Mouse (Mus musculus) gastrocnemius, postnatal 25 days (tissue): ENCODE data around the gene Ociad1. TPM values are rescaled to one million over a fixed set of nuclear protein-coding genes. Genes with fewer than 3 reads are reported as not detected.
"Not testable (repeated sequence)": the region's sequence is repeated elsewhere in the genome, so short reads cannot be mapped to it uniquely, and the experiment has no call there.

Experiments used
- DNase-seq: peaks from one replicate; pipeline ENCODE4 v3.0.0; 2022
- total RNA-seq, 2 experiments: library from RNA; stranded (reverse); gene quantifications; 1 replicate in 1 of 2; 2 replicates in 1 of 2; pipeline ENCODE4 v1.2.3; 2021

The Ociad1 gene
- total RNA-seq, 2 experiments from 2014 or later = 137 TPM

GRCm38 (mm10) chr5:73284046-73284445 is 8.5 kb upstream of the Ociad1 start:
- DNase-seq = no peak

- DNase-seq = no peak
Observed at GRCm38 (mm10) chr5:73285470-73285978, 7.1 kb upstream of the Ociad1 start.

- no peak for DNase-seq
Observed at GRCm38 (mm10) chr5:73286603-73287002, 6.0 kb upstream of the Ociad1 start.

GRCm38 (mm10) chr5:73289900-73290299 is 2.7 kb upstream of the Ociad1 start:
- DNase-seq = no peak

GRCm38 (mm10) chr5:73293458-73293827 is 859 bp downstream of the Ociad1 start:
- DNase-seq = no peak

GRCm38 (mm10) chr5:73295016-73295415 is 2.4 kb downstream of the Ociad1 start:
- DNase-seq = no peak

- DNase-seq = no peak
Observed at GRCm38 (mm10) chr5:73295916-73296315, 3.3 kb downstream of the Ociad1 start.

- DNase-seq = no peak
Observed at GRCm38 (mm10) chr5:73301601-73302307, 9.2 kb downstream of the Ociad1 start.

GRCm38 (mm10) chr5:73304507-73304906 is 11.9 kb downstream of the Ociad1 start:
- DNase-seq = no peak

GRCm38 (mm10) chr5:73306486-73306885 is 13.9 kb downstream of the Ociad1 start:
- DNase-seq = no peak

- no peak for DNase-seq
Observed at GRCm38 (mm10) chr5:73307297-73307696, 14.7 kb downstream of the Ociad1 start.

- DNase-seq = no peak
Observed at GRCm38 (mm10) chr5:73309496-73309895, 16.9 kb downstream of the Ociad1 start.

- no peak for DNase-seq
Observed at GRCm38 (mm10) chr5:73310401-73310800, 17.8 kb downstream of the Ociad1 start.

- no peak for DNase-seq
Observed at GRCm38 (mm10) chr5:73311458-73311857, 18.9 kb downstream of the Ociad1 start.

GRCm38 (mm10) chr5:73313591-73313990 is 21.0 kb downstream of the Ociad1 start:
- DNase-seq = no peak

- no peak for DNase-seq
Observed at GRCm38 (mm10) chr5:73314654-73315053, 22.1 kb downstream of the Ociad1 start.

- DNase-seq = no peak
Observed at GRCm38 (mm10) chr5:73319306-73319705, 26.7 kb downstream of the Ociad1 start.

- not testable (repeated sequence) for DNase-seq
Observed at GRCm38 (mm10) chr5:73322684-73323083, 30.1 kb downstream of the Ociad1 start.

- no peak for DNase-seq
Observed at GRCm38 (mm10) chr5:73323602-73324001, 31.0 kb downstream of the Ociad1 start.

GRCm38 (mm10) chr5:73324526-73325170 is 32.1 kb downstream of the Ociad1 start:
- peak; percentile 32 for DNase-seq

- no peak for DNase-seq
Observed at GRCm38 (mm10) chr5:73331002-73331401, 38.4 kb downstream of the Ociad1 start.

- DNase-seq = no peak
Observed at GRCm38 (mm10) chr5:73336448-73336847, 43.9 kb downstream of the Ociad1 start.

GRCm38 (mm10) chr5:73337961-73338831 is 45.6 kb downstream of the Ociad1 start:
- DNase-seq = peak; percentile 10
